Mouse (Mus musculus): ENCODE measurements around the gene Nfxl1.

DNA sequence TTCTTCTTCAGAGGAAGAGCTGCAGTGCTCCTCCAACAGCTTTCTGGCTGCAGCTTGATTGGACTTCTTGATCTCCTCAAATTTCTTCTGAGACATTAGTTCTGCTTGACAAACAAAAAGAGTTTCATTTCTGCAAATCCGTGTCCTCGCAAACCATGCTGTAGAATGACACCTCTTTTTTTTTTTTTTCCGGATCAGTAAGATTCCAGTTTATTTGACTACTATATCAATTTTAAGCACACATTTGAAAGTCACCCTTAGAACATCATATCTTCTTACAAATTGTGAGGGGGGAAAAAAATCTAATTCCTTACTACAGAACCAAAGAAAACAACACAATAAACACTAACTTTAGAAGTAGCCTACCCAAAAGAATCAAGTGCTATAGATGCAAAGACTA lies 3.2 kb downstream of the Nfxl1 start:
- TF ChIP-seq POLR2A (IDR thresholded peaks at IDR 0.05; ENCODE audit: insufficient read length, low read depth) (no peak), SRF (IDR thresholded peaks at IDR 0.05; ENCODE audit: control insufficient read depth, insufficient read length, low read depth) (no peak), MYOD1 (IDR thresholded peaks at IDR 0.05; ENCODE audit: control insufficient read depth in 1 of 3, insufficient read length in 2 of 3, low read depth in 2 of 3) (no peak), REST (IDR thresholded peaks at IDR 0.05; ENCODE audit: insufficient read depth, insufficient read length) (no peak), E2F4 (IDR thresholded peaks at IDR 0.05; ENCODE audit: insufficient read depth) (no peak), USF1 (IDR thresholded peaks at IDR 0.05; ENCODE audit: low read depth) (no peak)

Measured in myocyte (in vitro differentiated cells).